Comparison of ENCODE assay signal across 19 mouse cellular contexts in genomic region chr14:53545351-53545750, GRCm38 (mm10).
DNase-seq lines count a peak whose midpoint lies in the region; ATAC-seq lines count a peak whose summit lies in the region.
"Had no signal": no experiment of that assay in that cellular context is flagged by ENCODE, and none has a peak within 500 bp of the region (broad histone marks: within the 10 kb centered on the region; RNA-seq: fewer than 3 reads in every experiment).

No protein-coding gene starts in this region.

- H3K27ac ChIP-seq in forebrain, embryonic 11.5 days (ENCODE audit: low read depth, low read length), result no peak overlapping the region
- no peak overlapping the region for H3K27ac ChIP-seq in forebrain, embryonic 14.5 days (ENCODE audit: low read depth, low read length)
- H3K27ac ChIP-seq in midbrain, embryonic 15.5 days, result no peak overlapping the region
- H3K27ac ChIP-seq: embryonic facial prominence, embryonic 15.5 days; forebrain, embryonic 10.5 days; heart, adult 2 months; hindbrain, embryonic 10.5 days; hindbrain, embryonic 14.5 days had no signal

- no peaks in the 10 kb centered on the region for H3K27me3 ChIP-seq in forebrain, embryonic 11.5 days (ENCODE audit: control insufficient read depth, insufficient read depth, low read length)
- H3K27me3 ChIP-seq in forebrain, embryonic 14.5 days (replicated peaks; ENCODE audit: control insufficient read depth, insufficient read depth, low read length), result no peaks in the 10 kb centered on the region
- no peaks in the 10 kb centered on the region for H3K27me3 ChIP-seq in midbrain, embryonic 15.5 days (replicated peaks)
- H3K27me3 ChIP-seq: embryonic facial prominence, embryonic 15.5 days had no signal

- no peaks in the 10 kb centered on the region for H3K36me3 ChIP-seq in forebrain, embryonic 11.5 days (ENCODE audit: control insufficient read depth, insufficient read depth, low read length)
- H3K36me3 ChIP-seq in forebrain, embryonic 14.5 days (ENCODE audit: control insufficient read depth, insufficient read depth, low read length), result no peaks in the 10 kb centered on the region
- no peaks in the 10 kb centered on the region for H3K36me3 ChIP-seq in midbrain, embryonic 15.5 days (replicated peaks)
- H3K36me3 ChIP-seq: embryonic facial prominence, embryonic 15.5 days; forebrain, embryonic 10.5 days; hindbrain, embryonic 10.5 days had no signal

- no peaks in the 10 kb centered on the region for H3K4me1 ChIP-seq in forebrain, embryonic 11.5 days (replicated peaks; ENCODE audit: control insufficient read depth, insufficient read depth, low read length)
- H3K4me1 ChIP-seq in forebrain, embryonic 14.5 days (ENCODE audit: control insufficient read depth, insufficient read depth, low read length), result no peaks in the 10 kb centered on the region
- no peaks in the 10 kb centered on the region for H3K4me1 ChIP-seq in midbrain, embryonic 15.5 days
- H3K4me1 ChIP-seq: embryonic facial prominence, embryonic 15.5 days; forebrain, embryonic 10.5 days; hindbrain, embryonic 10.5 days had no signal

- intact Hi-C loops in left cerebral cortex, postnatal 4 days (cut with DNase I), result no loop called here

- DNase-seq in forebrain, embryonic 11.5 days (ENCODE audit: low spot score), result peak; percentile 33
- no peak for DNase-seq in forebrain, embryonic 14.5 days (ENCODE audit: low spot score)
- peak; percentile 27 to 64 for DNase-seq in thymus, adult 18-20 months
- DNase-seq in thymus, postnatal 14 days, result peak; percentile 68
- DNase-seq in left cerebral cortex, postnatal 4 days, result no peak
- DNase-seq in embryo, embryonic 9.5 days (ENCODE audit: extremely low spot score), result no peak
- DNase-seq: adrenal gland, postnatal 10 days; cerebellum, adult 11-12 months; cerebellum, postnatal 10 days; gastrocnemius, postnatal 10 days; heart, adult 2 months had no signal

- H3K9me3 ChIP-seq in forebrain, embryonic 11.5 days (ENCODE audit: control insufficient read depth, low read length), result no peaks in the 10 kb centered on the region
- H3K9me3 ChIP-seq in forebrain, embryonic 14.5 days (replicated peaks; ENCODE audit: control insufficient read depth, low read length), result no peaks in the 10 kb centered on the region
- no peaks in the 10 kb centered on the region for H3K9me3 ChIP-seq in midbrain, embryonic 15.5 days
- H3K9me3 ChIP-seq: embryonic facial prominence, embryonic 15.5 days; forebrain, embryonic 10.5 days; hindbrain, embryonic 10.5 days had no signal

- WGBS in forebrain, embryonic 11.5 days, result 76% methylated on average over 5 of the region's 5 CpGs
- WGBS in forebrain, embryonic 14.5 days, result 65% methylated on average over 5 of the region's 5 CpGs
- WGBS in midbrain, embryonic 15.5 days, result 68% methylated on average over 5 of the region's 5 CpGs

- ATAC-seq in forebrain, embryonic 11.5 days (replicated peaks; ENCODE audit: low FRiP score), result no peak
- no peak for ATAC-seq in forebrain, embryonic 14.5 days
- ATAC-seq in midbrain, embryonic 15.5 days (replicated peaks), result no peak
- ATAC-seq: forebrain, embryonic 16.5 days had no signal

- no peak overlapping the region for H3K4me2 ChIP-seq in forebrain, embryonic 11.5 days (ENCODE audit: low read depth, low read length, severe bottlenecking)
- H3K4me2 ChIP-seq in forebrain, embryonic 14.5 days (ENCODE audit: low read length), result no peak overlapping the region
- no peak overlapping the region for H3K4me2 ChIP-seq in midbrain, embryonic 15.5 days
- H3K4me2 ChIP-seq: embryonic facial prominence, embryonic 15.5 days; heart, embryonic 11.5 days; hindbrain, embryonic 14.5 days had no signal

- no peak overlapping the region for H3K4me3 ChIP-seq in forebrain, embryonic 11.5 days (ENCODE audit: low read depth, low read length)
- H3K4me3 ChIP-seq in forebrain, embryonic 14.5 days (ENCODE audit: low read depth, low read length), result no peak overlapping the region
- H3K4me3 ChIP-seq in midbrain, embryonic 15.5 days, result no peak overlapping the region
- H3K4me3 ChIP-seq: embryonic facial prominence, embryonic 15.5 days; erythroblast, embryonic 14.5 days; forebrain, embryonic 10.5 days; heart, adult 2 months; hindbrain, embryonic 10.5 days had no signal

- no peak overlapping the region for H3K9ac ChIP-seq in forebrain, embryonic 11.5 days (ENCODE audit: low read length)
- no peak overlapping the region for H3K9ac ChIP-seq in forebrain, embryonic 14.5 days (ENCODE audit: low read length)
- H3K9ac ChIP-seq in midbrain, embryonic 15.5 days, result no peak overlapping the region
- H3K9ac ChIP-seq: embryonic facial prominence, embryonic 15.5 days; hindbrain, embryonic 14.5 days had no signal

Comparison
In these comparisons a context has a peak if more than half of its experiments do, and no peak if none do; other contexts are left out.
1. DNase-seq: peak in forebrain, embryonic 11.5 days (single experiment), thymus, adult 18-20 months (2 of 2) and thymus, postnatal 14 days (single experiment); none in forebrain, embryonic 14.5 days (single experiment), left cerebral cortex, postnatal 4 days (single experiment) and embryo, embryonic 9.5 days (single experiment).